Mouse (Mus musculus) hindlimb bud, embryonic 11.5 days (tissue): ENCODE results near the gene Dtnbp1.

Source experiments
- DNase-seq: peaks from one replicate; pipeline ENCODE4 v3.0.0-alpha.2; 2012; ENCODE audit warnings: low read depth, low spot score; ENCODE audit errors: extremely low spot score

Dtnbp1 gene

DNA sequence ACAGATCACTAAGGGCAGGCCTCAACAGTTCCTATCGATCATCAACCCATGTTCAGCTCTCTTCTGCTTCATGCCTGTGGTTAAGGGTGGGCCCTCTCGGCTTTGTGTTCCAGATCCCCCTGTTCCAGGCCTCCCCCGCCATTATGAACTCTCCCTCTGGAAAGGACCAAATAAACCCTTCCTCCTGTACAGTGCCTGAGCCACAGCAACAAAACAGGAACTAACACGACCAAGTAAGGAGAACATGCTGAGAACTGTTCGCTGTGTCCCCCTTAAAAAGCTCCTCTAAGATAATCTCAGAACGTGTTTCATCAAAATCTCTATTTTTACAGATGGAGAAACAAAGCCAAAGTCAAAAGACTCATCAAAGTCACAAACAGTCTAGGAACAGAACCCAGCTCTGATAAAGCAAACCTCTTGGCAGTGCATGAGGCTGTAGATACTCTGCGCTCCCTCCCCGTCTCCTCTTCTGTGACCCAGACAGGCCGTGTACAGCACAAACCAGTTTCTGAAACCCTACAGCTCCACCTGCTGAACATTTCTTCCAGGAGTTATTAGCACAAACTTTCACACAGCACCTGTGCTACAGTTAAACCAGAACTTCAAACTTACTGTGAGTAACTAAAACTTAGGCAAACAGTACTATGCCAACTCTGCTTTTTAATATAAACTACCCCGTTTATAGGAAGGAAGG is 49.4 kb downstream of the Dtnbp1 start:
- no peak for DNase-seq

DNA sequence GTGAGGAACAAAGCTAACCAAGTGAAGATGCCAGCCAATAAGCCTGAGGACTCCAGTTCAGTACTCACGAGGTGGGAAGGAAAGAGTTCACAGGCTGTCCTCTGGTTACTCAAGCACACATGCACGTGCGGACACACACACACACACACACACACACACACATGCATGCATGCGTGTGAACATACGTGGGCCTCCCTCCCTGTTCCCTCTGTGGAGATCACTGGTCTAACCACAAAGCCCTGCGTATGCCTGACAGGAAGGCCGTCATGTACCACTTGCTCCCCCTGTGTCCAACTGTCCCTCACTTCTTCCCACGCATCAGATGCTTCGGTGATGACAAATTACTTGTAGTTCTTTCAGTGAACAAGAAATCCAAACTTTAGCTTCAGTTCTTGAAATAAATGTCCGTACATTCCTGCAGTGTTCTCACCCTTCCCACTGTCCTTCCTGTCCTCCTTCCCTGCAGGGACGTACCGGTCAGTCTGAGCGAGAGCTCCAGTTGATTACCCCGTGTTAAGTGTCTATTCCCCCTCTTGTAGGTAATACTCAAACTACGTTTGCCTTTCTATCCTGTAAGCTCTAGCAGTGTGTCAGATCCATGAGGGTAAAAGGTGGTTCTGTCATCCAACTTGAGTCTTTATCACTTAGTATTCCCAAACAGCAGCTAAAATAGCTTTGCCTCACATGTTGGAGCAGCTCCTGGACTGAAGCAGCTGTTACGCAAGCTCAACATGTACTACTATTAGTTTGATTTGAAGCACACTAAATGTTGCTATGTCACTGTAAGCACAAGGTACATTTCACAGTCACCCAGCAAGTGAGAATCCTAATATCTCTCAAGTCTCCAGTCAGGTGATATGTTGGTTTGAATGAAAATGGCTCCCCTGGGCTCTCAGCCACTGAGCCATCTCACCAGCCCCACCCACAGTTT is 53.4 kb downstream of the Dtnbp1 start:
- DNase-seq = no peak

DNA sequence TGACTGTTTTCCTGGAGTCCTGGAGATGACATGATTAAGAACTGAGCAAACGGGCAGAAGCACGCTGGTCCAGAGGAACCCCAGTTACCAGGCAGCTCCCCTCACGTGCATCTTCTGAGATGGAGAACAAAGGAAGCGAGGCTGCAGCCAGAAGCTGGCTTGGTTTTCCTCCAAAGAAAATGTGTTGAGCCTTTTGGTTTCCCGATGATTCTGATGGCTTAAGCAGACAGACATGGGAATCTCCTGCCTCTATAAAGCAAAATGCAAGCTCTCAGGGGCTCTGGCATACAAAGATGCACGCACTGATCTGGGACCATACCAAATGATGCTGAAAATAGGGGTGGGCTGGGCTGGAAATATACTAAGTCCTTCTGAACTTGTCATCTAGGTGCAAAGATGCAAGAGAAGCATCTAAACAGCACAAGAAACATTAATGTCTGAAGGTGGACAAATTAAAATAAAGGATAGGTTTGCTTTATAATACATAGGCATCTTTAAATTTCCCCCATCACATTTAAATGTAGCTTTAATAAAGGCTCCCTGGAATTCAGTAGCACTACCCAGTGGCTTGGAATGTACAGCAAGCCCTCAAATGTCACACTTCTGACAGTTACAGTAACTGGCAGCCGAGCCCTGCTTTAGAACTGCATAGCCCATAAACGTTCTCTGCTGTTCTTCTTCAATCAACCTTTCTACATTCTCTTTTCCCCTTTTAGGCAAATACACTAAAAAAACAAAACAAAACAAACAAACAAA is 54.9 kb downstream of the Dtnbp1 start:
- no peak for DNase-seq

DNA sequence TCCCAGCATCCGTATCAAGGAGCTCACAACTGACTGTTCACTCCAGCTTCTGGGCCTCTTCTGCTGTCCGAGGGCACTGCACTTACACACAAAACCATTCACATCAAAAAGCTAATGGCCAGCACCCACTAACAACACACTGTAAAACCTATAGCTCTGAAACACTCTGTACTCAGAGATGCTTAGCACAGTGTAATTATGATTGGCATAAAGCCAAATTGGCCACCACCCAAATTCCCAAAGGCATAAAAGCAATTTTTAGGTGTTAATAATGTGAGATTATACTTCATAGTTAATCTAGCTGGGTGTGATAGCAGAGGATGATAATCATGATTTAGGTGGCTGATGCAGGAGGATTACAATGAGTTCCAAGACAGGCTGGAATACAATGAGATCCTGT is 58.3 kb downstream of the Dtnbp1 start:
- DNase-seq = no peak

DNA sequence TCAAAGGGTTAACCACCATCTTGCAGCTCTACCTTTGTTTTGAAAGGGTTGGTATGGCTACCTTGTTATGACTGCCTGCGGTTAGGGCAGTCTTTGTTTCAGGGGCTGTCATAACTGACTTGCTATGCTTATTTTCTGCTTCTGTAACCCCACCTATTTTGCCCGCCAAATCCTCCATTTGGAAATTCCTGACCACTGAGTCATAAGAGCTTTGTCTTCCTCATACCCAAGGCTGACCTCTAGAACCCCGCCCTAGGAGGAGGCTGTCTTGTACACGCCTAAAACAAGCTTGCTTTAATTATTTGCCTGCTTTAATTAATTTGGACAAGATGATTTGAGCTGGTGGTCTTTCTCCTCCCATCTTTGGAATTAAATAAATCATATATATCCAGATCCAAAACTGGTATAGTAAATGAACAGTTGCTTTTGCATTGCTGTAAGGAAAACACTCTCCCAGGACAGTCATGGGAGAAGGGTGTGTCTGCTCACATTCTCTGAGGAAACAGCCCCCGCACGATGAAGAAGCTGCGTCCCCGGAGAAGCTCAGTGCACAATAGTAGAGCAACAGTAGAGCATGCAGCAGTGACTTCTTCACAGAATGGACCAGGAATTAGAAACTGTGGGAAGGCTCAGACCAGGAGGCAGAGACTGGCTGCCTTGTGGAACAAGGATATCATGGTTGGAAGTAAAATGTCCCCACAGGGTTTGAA is 62.5 kb downstream of the Dtnbp1 start:
- DNase-seq = no peak

DNA sequence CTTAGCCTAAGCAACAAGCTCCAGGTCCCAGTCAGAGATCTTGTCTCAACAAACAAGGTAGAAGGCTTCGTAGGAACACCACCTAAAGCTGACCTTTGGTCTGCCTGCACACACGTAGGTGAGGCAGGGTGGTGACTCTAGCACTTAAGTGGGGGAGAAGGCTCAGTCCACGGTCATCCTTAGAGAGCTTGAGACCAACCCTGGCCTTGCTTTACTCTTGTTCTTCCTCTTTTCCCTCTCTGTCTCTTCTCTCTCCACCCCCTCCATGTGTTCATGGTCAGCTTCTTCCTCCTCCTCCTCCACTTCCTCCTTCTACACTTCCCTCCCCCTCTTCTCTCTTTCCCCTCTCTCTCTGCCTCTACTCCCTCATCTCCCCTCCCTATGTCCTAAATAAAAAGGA is 64.3 kb downstream of the Dtnbp1 start:
- DNase-seq = no peak

DNA sequence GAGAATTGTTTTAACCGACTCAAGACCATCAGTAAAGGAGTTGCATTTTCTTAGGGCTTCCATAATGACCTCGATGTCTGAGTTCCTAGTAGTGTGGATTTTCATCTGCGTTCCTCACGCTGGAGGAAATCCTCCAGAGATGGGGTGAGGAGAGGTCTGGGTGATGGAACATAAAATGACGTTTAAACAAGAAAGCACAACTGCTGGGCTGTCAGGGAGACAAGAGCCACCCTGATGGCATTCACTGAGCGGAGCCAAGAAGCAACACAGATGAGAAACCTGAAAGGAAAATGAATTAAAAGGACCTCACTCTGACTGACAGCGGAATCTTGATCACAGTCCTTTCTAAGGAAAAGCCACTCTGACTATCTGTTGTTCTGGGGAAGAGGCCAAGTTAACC is 68.4 kb downstream of the Dtnbp1 start:
- DNase-seq = no peak

DNA sequence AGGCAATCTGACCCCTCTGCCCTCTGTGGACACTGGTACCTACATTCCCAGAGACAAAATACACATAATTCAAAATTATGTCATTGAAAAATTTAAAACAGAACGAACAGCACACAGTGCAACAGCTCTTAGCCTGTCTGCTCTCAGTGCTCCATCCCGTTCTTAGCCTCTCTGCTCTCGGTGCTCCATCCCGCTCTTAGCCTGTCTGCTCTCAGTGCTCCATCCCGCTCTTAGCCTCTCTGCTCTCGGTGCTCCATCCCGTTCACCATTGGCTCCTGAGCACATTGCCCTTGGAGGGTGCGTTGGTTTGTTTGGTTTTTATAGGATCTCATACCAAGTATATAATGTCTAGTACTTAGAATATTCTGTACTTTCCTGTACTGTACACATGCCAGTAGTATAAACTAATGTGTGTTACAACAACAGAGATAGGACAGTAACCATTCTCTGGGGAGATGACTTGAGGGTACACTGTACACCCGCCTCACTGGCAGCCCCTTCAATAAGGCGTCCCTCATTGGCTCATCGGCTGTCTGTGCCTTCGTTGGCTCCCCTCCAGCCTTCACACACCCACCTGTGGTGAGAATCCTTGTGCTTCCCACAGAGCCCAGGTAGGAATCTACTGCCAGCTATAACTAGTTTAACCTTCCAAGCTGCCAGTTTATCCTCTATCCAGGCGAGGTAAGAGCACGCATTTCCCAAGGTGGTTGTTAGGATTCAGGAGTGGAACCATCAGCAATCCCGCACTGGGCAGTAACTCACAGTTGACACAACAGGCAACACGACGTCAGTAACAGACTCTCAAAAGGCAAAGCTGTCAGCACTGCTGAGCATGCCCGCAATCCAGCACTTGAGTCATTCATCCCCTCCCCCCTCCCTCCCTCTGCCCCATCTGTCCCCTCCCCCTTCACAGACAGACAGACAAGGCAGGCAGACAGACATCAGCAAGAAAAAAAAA is 69.4 kb downstream of the Dtnbp1 start:
- no peak for DNase-seq

DNA sequence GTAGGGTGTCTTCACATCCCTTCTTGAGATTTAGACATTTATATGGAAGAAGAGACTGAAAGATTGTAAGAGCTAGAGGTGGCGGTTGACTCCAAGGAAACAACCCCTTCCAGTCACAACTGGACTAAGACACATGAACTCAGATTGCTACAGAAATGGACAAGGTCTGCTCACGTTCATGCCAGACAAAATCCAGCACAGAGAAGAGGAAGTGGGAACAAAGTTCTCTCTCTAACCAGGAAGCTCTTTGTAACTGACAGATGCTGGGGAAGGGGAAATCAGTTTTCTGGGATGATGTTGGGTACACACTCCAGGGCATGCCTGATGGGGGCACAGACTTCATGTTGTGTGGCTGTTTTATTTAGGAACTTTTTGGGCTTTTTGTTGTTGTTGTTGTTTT is 75.6 kb downstream of the Dtnbp1 start:
- DNase-seq = no peak

DNA sequence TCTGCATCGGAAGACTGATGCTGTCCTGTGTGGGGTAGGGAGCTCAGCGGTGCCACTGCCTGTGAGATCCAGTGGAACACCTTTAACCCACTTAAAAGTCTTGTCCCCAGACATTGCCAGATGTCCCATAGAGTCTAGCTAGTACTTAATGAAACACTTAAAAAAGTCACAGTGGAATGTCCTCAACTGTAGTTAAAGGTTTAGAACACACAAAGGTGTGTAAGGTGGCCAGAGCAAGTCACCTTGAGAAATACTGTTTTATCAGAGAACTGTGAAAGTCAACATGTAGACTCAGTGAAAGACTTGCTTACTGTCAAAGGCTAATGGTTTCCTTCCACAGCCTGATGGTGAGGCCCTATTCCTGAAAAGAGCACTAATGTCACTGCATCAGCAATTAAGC is 76.8 kb downstream of the Dtnbp1 start:
- no peak for DNase-seq

DNA sequence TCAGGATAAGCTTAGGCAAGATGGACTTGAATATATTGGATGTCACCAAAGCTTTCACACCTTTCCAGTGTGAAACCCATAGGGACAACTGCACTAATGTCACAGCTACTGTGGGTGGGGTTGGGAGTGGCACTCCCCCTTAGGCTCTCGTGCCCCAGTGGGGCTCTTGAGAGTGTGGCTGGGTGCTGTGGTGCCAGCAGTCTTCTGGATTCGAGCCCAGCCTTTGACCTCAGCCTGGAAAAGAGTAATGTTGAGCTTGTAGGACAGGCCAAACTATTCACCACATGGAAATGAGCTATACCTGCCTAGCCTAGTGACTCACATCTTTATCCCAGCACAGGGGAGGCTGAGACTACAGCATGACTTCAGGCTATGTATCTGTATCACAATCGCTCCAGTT is 77.9 kb downstream of the Dtnbp1 start:
- no peak for DNase-seq

DNA sequence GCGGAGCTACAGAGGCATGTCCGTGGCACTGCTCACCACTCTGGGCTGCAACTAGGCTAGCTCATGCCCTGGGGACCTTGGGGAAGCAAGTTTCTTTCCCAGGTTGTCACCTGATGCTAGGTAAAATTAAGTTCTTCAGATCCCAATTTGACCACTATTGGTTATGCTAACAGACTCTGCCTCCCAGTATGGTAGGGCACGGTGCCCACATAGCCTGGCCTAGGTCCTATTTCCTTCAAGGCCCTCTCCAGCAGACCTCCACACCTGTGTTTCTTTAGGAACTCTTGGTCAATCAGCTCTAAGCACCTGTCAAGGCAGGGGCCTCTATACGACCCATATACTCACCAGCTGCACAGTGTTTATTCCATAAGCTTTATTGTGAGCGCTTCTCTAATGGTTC is 80.2 kb downstream of the Dtnbp1 start:
- no peak for DNase-seq

DNA sequence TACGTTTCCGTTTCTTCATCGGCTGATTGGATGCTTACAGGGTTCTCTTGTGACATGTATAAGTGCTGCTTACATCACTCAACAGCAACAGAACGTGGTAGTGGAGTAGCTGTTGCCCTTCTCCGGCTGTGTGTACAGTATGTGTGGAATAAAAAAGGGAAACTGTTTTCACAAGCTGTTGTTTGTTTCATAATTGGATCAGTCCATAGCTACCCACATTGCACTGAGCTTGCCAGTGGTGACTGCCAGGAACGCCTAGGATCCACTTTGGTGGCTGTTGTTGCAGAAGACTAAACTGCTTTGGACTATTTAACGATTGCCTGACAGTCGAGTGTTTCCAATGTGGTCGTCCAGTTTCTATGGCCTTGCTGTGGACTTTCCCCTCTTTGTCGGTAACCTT is 80.9 kb downstream of the Dtnbp1 start:
- no peak for DNase-seq

DNA sequence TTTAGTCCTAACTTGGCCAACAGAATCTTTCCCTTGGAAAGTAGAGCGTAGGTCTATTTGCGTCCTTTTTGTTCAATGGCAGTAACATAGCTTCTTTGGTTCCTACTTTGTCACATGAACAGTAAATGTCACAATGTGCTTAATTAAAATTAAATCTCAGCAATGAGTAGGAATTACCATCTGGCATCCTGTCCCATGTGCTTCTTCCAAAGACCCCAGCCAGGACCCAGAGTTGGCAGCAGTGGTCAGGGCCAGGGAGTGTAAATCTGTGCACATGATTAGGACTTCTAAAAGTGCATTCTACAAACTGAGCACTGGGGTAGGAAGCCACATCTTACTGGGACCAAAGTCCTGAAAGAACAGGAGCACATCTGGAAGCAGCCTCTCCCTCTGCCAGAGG is 83.7 kb downstream of the Dtnbp1 start:
- no peak for DNase-seq

DNA sequence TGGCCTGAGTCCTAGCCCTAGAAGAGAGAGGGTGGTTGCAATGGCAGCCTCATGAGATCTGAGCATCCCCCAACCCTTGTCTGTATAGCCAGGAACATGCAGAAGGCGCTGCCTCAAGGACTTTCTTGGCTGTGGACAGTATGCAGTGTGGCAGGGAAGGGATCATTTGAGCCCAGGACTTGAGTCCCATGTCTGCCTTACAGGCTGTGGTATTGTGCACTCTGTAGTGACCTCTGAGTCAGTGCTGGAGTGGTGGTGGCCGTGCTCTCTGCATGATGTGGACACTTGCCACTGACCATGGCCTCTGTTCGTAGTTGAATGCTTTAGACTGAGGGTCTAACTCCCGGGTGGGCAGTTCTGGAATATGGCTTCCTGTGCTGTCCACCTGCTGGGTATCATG is 84.7 kb downstream of the Dtnbp1 start:
- DNase-seq = no peak

DNA sequence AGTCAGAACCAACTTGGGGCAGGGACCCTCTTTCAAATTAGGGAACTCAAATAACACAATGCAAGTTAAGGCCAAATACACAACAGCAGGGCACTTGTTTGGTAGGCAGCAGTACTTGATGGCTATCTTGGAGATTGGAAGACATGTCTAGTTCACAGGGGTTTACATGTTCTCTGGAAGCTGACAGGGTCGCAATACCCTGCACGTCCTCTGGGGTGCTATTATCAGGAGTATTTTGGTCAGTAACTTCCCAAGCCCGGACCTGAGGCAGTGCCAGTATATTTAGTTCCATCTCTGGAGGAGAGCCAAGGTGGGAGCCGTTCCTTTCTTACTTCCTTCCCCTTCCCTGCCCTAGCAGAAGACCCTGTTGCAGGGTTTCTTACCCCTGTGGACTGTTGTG is 86.0 kb downstream of the Dtnbp1 start:
- no peak for DNase-seq

DNA sequence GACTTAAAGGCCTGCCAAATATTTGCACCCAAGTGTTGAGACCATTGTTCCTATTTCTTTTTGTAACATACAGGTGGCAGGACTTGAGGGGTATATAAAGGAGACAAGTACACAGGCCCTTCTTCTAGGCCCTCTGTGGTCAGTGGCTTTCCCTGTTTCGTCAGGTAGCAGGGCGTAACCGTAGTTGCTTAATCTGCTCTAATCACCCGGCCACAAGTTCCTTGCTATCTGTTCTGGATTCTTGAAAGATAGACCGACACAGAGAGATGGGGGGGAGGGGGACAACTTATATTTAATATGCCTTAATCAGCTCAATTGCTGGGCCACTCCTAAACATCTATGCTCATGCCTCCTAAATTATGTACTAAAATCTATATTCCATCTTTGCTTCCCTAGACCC is 86.6 kb downstream of the Dtnbp1 start:
- no peak for DNase-seq

DNA sequence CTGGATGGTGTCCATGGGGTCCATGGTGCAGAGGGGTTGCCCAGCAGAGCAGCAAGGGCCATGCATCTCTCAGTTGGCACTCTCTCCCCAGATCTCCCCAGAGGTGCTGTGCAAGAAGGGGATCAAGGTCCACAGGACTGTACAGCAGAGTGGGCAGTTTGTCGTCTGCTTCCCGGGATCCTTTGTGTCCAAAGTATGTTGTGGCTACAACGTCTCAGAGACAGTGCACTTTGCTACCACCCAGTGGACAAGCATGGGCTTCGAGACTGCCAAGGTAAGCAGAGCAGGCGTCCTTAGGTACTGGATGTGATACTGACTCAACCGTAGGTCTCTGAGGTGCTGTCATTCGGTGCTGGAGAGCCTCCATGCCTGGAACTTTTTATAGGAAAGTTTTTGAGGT is 88.4 kb downstream of the Dtnbp1 start:
- DNase-seq = no peak

DNA sequence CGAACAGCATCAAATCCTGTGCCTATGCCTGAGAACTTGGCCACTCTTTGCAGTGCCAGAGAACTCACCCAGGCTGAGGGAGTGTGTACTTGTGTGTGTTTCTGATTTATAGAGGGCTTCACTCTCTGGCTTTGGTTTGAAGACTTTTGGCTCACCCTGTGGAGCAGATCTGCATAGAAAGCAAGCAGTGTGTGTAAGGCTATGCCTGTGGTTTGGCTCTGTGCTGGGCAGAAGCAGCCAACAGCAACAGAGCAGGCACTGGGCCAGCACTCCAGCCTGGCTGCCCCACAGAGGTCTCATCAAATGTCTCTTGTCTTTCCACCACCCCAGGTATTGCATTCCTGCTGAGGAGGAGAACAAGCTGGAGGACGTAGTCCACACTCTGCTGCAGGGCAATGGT is 89.1 kb downstream of the Dtnbp1 start:
- DNase-seq = no peak

DNA sequence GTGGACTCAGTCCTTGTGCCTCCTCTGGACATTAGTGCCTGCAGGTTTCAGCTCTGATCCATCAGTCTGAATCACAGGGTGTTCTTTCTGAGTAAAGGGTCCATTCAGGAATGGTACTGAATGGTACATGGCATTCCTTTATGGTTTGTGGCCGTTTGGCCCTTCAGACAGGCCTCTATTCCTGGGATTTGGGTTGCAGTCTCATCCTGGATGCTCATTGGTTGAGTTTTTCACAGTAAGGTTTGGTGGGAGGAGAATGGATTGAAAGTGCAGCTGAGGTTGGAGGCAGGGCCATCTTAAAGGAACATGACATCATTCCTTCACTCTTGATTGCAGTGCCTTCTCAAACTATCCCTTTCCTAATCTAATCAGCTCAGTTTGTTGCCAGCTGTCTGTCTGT is 93.2 kb downstream of the Dtnbp1 start:
- DNase-seq = no peak
